Mouse (Mus musculus) heart, postnatal 0 days (tissue): ENCODE measurements around the gene Rbms3.

Source experiments
- CTCF ChIP-seq: IDR thresholded peaks from 2 replicates; pipeline ENCODE4 v1.5.1; 2016; ENCODE audit warnings: antibody characterized with exemption, control low read depth, low read depth
- EP300 ChIP-seq: IDR thresholded peaks from 2 replicates; pipeline ENCODE4 v1.6.1; 2016; ENCODE audit warnings: antibody characterized with exemption, low read depth

DNA sequence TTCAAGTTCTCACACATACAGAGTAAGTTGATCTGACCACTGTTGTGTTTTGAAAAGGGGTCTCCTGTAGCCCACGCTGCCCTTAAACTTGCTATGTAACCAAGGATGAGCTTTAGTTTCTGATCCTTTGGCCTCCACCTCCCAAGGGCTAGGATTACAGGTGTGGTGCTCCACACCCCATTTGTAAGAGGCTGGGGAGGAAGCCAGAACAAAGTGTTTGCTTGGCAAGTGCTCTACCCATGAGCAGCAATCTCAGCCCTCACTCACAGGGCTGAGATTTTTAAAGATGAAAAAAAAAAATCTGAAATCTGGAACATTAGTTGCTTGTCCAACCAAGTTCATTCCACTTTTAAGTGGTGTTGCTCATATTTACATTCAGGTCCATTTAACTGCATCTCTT is 560.5 kb downstream of the Rbms3 start:
- TF ChIP-seq CTCF (no peak), EP300 (no peak)
